Mouse (Mus musculus) kidney, adult 11 months (tissue): ENCODE data around the gene 2610028H24Rik.

ENCODE experiments used
- DNase-seq: peaks from one replicate; pipeline ENCODE4 v3.0.0; 2022

The 2610028H24Rik gene

DNA sequence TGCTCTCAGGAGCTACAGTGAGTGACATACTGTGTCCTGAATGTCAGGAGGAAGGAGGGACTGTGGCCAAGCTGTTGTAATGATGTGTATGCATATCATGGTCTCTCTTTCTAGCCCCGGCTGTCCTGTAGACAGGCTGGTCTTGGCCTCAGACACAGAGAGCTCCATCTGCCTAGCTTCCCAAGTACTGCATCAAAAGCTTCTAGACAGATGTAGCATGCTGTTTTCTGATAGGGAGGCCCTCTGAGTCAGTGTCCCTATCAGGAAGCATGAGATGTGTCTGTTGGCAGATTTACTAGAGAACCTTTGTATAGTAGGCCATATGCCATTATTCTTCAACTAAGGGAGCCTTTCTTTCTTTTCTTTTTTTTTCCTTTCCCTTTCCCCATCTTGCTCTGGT lies 44.6 kb downstream of the 2610028H24Rik start:
- DNase-seq, result no peak

DNA sequence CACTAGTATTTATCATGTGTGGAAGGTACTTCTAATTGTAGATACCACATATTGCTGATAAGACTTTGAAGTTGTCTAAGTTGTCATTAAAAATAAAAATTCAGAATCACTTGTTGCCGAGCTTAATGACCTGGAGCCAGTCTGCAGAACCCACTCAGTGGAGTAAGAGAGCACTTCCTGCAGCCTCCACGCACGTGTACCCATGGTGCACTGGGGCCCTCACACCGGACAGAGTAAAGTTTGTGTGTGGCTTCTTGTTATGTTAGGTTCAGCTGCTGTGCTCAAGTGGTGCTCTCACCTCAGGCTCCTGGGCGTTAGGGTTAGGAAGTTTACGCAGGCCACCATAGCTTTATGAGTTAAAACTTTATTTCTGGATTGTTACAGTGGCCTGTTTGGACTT lies 46.6 kb downstream of the 2610028H24Rik start:
- no peak for DNase-seq

DNA sequence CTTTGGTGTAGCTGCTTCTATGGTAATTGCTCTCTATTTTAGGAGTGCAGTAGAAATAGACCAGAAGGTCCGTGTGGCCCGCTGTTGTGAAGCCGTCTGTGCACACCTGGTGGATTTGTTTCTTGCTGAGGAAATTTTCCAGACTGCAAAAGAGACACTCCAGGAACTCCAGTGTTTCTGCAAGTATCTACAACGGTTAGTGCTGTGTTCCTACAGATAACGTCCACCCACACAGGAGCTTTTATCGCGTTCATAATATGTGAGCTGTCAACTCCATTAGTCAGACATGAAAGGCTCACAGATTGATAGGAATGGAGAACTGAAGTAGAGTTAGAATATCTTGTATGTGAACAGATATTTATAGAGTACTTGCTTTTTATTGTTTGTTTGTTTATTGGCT lies 47.5 kb downstream of the 2610028H24Rik start:
- no peak for DNase-seq

DNA sequence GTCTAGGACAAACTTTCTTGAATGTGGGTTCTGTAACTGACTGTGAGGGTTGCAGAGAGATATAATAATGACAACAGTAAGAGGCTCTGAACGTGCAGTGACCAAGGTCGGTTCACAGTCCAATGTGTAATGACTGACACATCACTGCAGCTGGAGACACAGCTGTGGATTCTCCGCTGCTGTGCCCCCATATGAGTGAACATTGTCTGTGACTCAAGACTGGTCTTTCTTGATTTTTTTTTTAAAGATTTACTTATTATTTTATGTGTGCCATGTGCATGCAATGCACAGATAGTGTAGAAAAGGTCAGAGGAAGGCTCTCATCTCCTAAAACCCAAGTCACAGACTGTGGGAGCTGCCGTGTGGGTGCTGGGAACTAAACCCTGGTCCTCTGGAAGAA lies 48.6 kb downstream of the 2610028H24Rik start:
- DNase-seq, result no peak

DNA sequence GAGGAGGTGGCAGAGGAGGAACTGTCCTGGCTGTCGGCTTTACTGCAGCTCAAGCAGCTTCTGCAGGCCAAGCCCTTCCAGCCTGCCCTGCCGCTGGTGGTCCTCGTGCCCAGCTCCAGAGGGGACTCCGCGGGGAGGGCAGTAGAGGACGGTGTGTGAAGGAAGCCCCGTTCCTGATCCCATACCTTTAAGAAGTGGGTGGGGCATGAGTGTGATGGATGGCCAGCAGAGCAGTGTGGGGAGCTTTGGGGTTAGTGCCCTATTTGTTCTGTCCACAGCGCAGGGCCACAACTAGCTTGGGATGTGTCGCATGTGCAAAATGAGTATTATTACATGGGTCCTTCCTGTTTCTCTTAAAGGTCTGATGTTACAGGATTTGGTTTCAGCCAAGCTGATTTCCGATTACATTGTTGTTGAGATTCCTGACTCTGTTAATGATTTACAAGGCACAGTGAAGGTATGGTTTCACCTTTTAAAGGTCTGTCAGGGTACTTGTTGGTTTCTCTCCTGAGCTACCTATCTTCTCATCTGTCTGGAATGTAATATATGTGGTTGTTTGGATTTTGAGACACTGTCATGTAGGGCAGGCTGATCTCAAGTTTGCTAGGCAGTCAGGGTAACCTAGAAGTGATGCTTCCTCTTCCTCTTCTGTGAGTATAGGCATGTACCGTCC lies 55.5 kb downstream of the 2610028H24Rik start:
- no peak for DNase-seq

DNA sequence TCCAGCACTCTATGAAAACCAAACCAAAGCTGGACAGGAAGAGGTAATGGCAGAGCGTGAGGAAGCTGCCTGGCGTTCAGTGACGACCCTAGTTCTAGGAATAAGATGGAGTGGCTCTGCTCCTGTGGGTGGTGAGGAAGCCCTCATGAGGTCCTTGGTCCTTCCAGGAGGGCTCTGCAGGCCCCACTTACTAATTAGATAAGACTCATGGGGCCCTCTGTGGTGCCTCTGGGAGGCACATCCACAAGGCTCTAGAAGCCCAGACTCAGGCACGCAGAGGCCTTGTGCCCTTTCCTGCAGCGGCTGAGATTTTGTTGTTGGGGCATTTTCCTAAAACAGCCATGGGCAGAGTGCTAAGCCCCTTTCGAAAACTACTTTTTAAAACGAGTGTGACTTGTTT lies 57.0 kb downstream of the 2610028H24Rik start:
- DNase-seq, result no peak
